Mouse (Mus musculus) embryonic facial prominence, embryonic 14.5 days (tissue): ENCODE results near the gene Cyp2j5. TPM values are rescaled to one million over a fixed set of nuclear protein-coding genes. Genes with fewer than 3 reads are reported as not detected.

Experiments used
- polyA plus RNA-seq: library from polyadenylated mRNA; unstranded; fragments of >200 nt; fragmentation: Nextera tagmentation; extraction: Ambion mirVana; gene quantifications from 2 replicates; pipeline ENCODE4 v1.2.1, GENCODE M21; 2014

Cyp2j5 gene
- polyA plus RNA-seq, 1 experiment from 2014 or later = not detected

Other genes with a start within 250 kb of the Cyp2j5 start
- not detected in 2 replicates for gene Cyp2j8, start 156.8 kb downstream of the Cyp2j5 start, polyA plus RNA-seq
- 7.3 and 8.9 TPM in 2 replicates for gene Cyp2j6, start 110.5 kb downstream of the Cyp2j5 start, polyA plus RNA-seq
- 3.3 TPM in 2 replicates for gene Cyp2j9, start 72.6 kb downstream of the Cyp2j5 start, polyA plus RNA-seq
- gene Gm12695, start 121.0 kb upstream of the Cyp2j5 start, polyA plus RNA-seq = 0.32 TPM in 1 of 2 replicates, not detected in the other